Mouse (Mus musculus) C2C12 (cell line): ENCODE data around the gene Atf4.

ENCODE experiments used
- CTCF ChIP-seq: IDR thresholded peaks from one replicate; pipeline ENCODE4 v1.5.1; 2011; ENCODE audit not compliant: control insufficient read depth, insufficient read depth, insufficient read length
- FOSL1 ChIP-seq: IDR thresholded peaks from one replicate; pipeline ENCODE4 v1.8.0; 2011; ENCODE audit warnings: mild to moderate bottlenecking, low read length; ENCODE audit not compliant: poor library complexity, insufficient read depth, severe bottlenecking
- MYOG ChIP-seq: IDR thresholded peaks from one replicate; pipeline ENCODE4 v1.6.1; 2011; ENCODE audit not compliant: control insufficient read depth, insufficient read length; ENCODE audit errors: extremely low read depth
- USF1 ChIP-seq: IDR thresholded peaks from one replicate; pipeline ENCODE4 v1.6.1; 2011; ENCODE audit warnings: low read depth, mild to moderate bottlenecking, control low read depth, moderate library complexity

DNA sequence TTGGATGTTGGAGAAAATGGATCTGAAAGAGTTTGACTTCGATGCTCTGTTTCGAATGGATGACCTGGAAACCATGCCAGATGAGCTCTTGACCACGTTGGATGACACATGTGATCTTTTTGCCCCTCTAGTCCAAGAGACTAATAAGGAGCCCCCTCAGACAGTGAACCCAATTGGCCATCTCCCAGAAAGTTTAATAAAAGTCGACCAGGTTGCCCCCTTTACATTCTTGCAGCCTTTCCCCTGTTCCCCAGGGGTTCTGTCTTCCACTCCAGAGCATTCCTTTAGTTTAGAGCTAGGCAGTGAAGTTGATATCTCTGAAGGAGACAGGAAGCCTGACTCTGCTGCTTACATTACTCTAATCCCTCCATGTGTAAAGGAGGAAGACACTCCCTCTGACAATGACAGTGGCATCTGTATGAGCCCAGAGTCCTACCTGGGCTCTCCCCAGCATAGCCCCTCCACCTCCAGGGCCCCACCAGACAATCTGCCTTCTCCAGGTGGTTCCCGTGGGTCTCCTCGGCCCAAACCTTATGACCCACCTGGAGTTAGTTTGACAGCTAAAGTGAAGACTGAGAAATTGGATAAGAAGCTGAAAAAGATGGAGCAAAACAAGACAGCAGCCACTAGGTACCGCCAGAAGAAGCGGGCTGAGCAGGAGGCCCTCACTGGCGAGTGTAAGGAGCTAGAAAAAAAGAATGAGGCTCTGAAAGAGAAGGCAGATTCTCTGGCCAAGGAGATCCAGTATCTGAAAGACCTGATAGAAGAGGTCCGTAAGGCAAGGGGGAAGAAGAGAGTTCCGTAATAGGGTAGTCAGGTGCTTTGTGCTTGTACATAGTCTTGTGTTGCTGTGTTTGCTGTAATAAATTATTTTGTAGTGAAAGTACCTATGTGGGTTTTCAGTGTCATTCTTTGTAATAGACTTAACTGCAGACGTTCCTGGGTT is 1.9 kb downstream of the Atf4 start:
- TF ChIP-seq USF1 (no peak), FOSL1 (no peak), CTCF (no peak), MYOG (no peak)
